Comparison of ENCODE assay signal across 8 mouse cellular contexts in genomic region chr19:45659301-45659737, GRCm38 (mm10). TPM values are rescaled to one million over a fixed set of nuclear protein-coding genes. Genes with fewer than 3 reads are reported as not detected.
DNase-seq lines count a peak whose midpoint lies in the region; ATAC-seq and TF ChIP-seq lines count a peak whose summit lies in the region.

No protein-coding gene starts in this region.

- no peaks in the 10 kb centered on the region for H3K27me3 ChIP-seq in MEL (ENCODE audit: control insufficient read depth in 1 of 2, insufficient read depth in 2 of 2, low read length in 2 of 2)
- H3K27me3 ChIP-seq in embryonic facial prominence, embryonic 14.5 days (replicated peaks; ENCODE audit: control insufficient read depth, insufficient read depth, low read length) = no peaks in the 10 kb centered on the region
- peaks cover 22% of the 10 kb centered on the region for H3K27me3 ChIP-seq in hindbrain, embryonic 10.5 days (ENCODE audit: insufficient read depth, poor library complexity, severe bottlenecking)
- H3K27me3 ChIP-seq in lung, embryonic 15.5 days = no peaks in the 10 kb centered on the region

- H3K9me3 ChIP-seq in MEL (replicated peaks; ENCODE audit: insufficient read depth, low read length) = no peaks in the 10 kb centered on the region
- H3K9me3 ChIP-seq in embryonic facial prominence, embryonic 14.5 days (ENCODE audit: control insufficient read depth, low read length) = no peaks in the 10 kb centered on the region
- no peaks in the 10 kb centered on the region for H3K9me3 ChIP-seq in hindbrain, embryonic 10.5 days
- H3K9me3 ChIP-seq in lung, embryonic 15.5 days = no peaks in the 10 kb centered on the region

- peak overlapping the region; percentile 96 for H3K27ac ChIP-seq in layer of hippocampus, adult 2 months
- H3K27ac ChIP-seq in MEL (ENCODE audit: control insufficient read depth, low read depth, low read length) = peak overlapping the region; percentile 88
- peak overlapping the region; percentile 95 for H3K27ac ChIP-seq in embryonic facial prominence, embryonic 14.5 days (replicated peaks; ENCODE audit: low read depth, low read length)
- peak overlapping the region; percentile 98 for H3K27ac ChIP-seq in hindbrain, embryonic 10.5 days
- H3K27ac ChIP-seq in lung, embryonic 15.5 days = peak overlapping the region; percentile 96

- no peak for TF ChIP-seq RAD21 in MEL (IDR thresholded peaks at IDR 0.05; ENCODE audit: low read depth, low read length)

- peaks cover 11 to 18% of the 10 kb centered on the region in 2 experiments for H3K4me1 ChIP-seq in MEL (ENCODE audit: control insufficient read depth in 1 of 2, insufficient read depth in 2 of 2, low read length in 2 of 2)
- peaks cover 37% of the 10 kb centered on the region for H3K4me1 ChIP-seq in embryonic facial prominence, embryonic 14.5 days (ENCODE audit: control insufficient read depth, insufficient read depth, low read length)
- peaks cover 42% of the 10 kb centered on the region for H3K4me1 ChIP-seq in hindbrain, embryonic 10.5 days (replicated peaks)
- H3K4me1 ChIP-seq in lung, embryonic 15.5 days = peaks cover 40% of the 10 kb centered on the region

- H3K9ac ChIP-seq in MEL (ENCODE audit: control insufficient read depth, low read depth, low read length, poor library complexity, severe bottlenecking) = peak overlapping the region; percentile 95
- peak overlapping the region; percentile 99 for H3K9ac ChIP-seq in embryonic facial prominence, embryonic 14.5 days (ENCODE audit: low read depth, low read length)
- peak overlapping the region; percentile 96 for H3K9ac ChIP-seq in lung, embryonic 15.5 days

- 0 out of 4 replicates have a peak, but pooled peaks of 1 of the 2 experiments have one; percentile 4 for TF ChIP-seq POLR2A in MEL (IDR thresholded peaks at IDR 0.05; ENCODE audit: control insufficient read depth in 1 of 2, insufficient read depth in 1 of 2, low read depth in 1 of 2, low read length in 2 of 2, poor library complexity in 1 of 2)

- peak in 1 of 2 experiments; percentile 16 for DNase-seq in layer of hippocampus, adult 2 months (ENCODE audit: low spot score in 2 of 2)
- DNase-seq in layer of hippocampus, postnatal 36 days = no peak
- DNase-seq in MEL (ENCODE audit: low read depth, low spot score) = no peak
- peak; percentile 50 for DNase-seq in embryonic facial prominence, embryonic 14.5 days (ENCODE audit: low spot score)
- DNase-seq in hindbrain, embryonic 10.5 days (ENCODE audit: low spot score) = no peak
- peak; percentile 56 to 63 for DNase-seq in spleen, postnatal 10 days (ENCODE audit: low spot score in 2 of 2)
- DNase-seq in frontal cortex, postnatal 14 days (ENCODE audit: low spot score in 2 of 2) = no peak

- peaks cover 19% of the 10 kb centered on the region for H3K79me2 ChIP-seq in MEL (ENCODE audit: control insufficient read depth, insufficient read depth, low read length, poor library complexity)

- no peak; the same call in 1 of the 2 replicates for ATAC-seq in embryonic facial prominence, embryonic 14.5 days (ENCODE audit: low read depth)
- ATAC-seq in lung, embryonic 15.5 days (ENCODE audit: borderline replicate concordance, extremely low read depth, low FRiP score, low TSS enrichment) = no peak

- WGBS in embryonic facial prominence, embryonic 14.5 days = under 1% methylated on average over 10 of the region's 18 CpGs
- under 1% methylated on average over 18 of the region's 18 CpGs for WGBS in hindbrain, embryonic 10.5 days
- WGBS in lung, embryonic 15.5 days = under 1% methylated on average over 18 of the region's 18 CpGs

- no peak for TF ChIP-seq EP300 in MEL (IDR thresholded peaks at IDR 0.05; ENCODE audit: low read depth in 1 of 2, low read length in 2 of 2)

- peak overlapping the region; percentile 93 for H3K4me2 ChIP-seq in embryonic facial prominence, embryonic 14.5 days (ENCODE audit: low read depth, low read length)
- H3K4me2 ChIP-seq in lung, embryonic 15.5 days = peak overlapping the region; percentile 70

- TF ChIP-seq CTCF in layer of hippocampus, adult 2 months (conservative IDR thresholded peaks at IDR 0.05) = no peak
- TF ChIP-seq CTCF in MEL (IDR thresholded peaks at IDR 0.05 in 2 of 3, conservative IDR thresholded peaks at IDR 0.05 in 1 of 3; ENCODE audit: control insufficient read depth in 1 of 3, insufficient read depth in 1 of 3, low read depth in 2 of 3, low read length in 3 of 3, poor library complexity in 1 of 3, severe bottlenecking in 1 of 3) = 0 out of 6 replicates have a peak, but pooled peaks of 1 of the 3 experiments have one; percentile 7

- peaks cover 0 to 23% of the 10 kb centered on the region in 2 experiments; a peak in 2 of 4 replicates for H3K36me3 ChIP-seq in MEL (ENCODE audit: control insufficient read depth in 1 of 2, insufficient read depth in 2 of 2, low read length in 2 of 2)
- H3K36me3 ChIP-seq in embryonic facial prominence, embryonic 14.5 days (ENCODE audit: control insufficient read depth, insufficient read depth, low read length) = no peaks in the 10 kb centered on the region
- H3K36me3 ChIP-seq in hindbrain, embryonic 10.5 days = no peaks in the 10 kb centered on the region
- no peaks in the 10 kb centered on the region for H3K36me3 ChIP-seq in lung, embryonic 15.5 days

- peak overlapping the region; percentile 78 for H3K4me3 ChIP-seq in layer of hippocampus, adult 2 months
- peak overlapping the region; percentile 84 to 87 for H3K4me3 ChIP-seq in MEL (ENCODE audit: control insufficient read depth in 1 of 2, insufficient read depth in 1 of 2, low read depth in 2 of 2, low read length in 2 of 2)
- H3K4me3 ChIP-seq in embryonic facial prominence, embryonic 14.5 days (ENCODE audit: low read depth, low read length) = peak overlapping the region; percentile 92
- peak overlapping the region; percentile 84 for H3K4me3 ChIP-seq in hindbrain, embryonic 10.5 days
- peak overlapping the region; percentile 92 for H3K4me3 ChIP-seq in lung, embryonic 15.5 days

TF ChIP-seq in MEL, 35 proteins besides CTCF, POLR2A, EP300 and RAD21:
- peak; percentile 52; the same call in 1 of the 2 replicates for TF ChIP-seq SIN3A (IDR thresholded peaks at IDR 0.05; ENCODE audit: low read length)
- TF ChIP-seq ETS1 (IDR thresholded peaks at IDR 0.05; ENCODE audit: low read depth, low read length) = no peak
- TF ChIP-seq UBTF (IDR thresholded peaks at IDR 0.05; ENCODE audit: borderline replicate concordance, insufficient read depth, low read depth, low read length) = peak; percentile 99; the same call in 1 of the 2 replicates
- no peak for TF ChIP-seq ZNF384 (IDR thresholded peaks at IDR 0.05; ENCODE audit: low read depth, low read length)
- no peak for TF ChIP-seq SMC3 (IDR thresholded peaks at IDR 0.05; ENCODE audit: low read depth, low read length)
- no peak for TF ChIP-seq POLR2AphosphoS2 (IDR thresholded peaks at IDR 0.05; ENCODE audit: low read length)
- TF ChIP-seq MXI1 (IDR thresholded peaks at IDR 0.05; ENCODE audit: low read depth, low read length) = no peak
- peak; percentile 42; the same call in 1 of the 2 replicates for TF ChIP-seq CHD1 (IDR thresholded peaks at IDR 0.05; ENCODE audit: low read depth, low read length)
- no peak for TF ChIP-seq TAL1 (IDR thresholded peaks at IDR 0.05; ENCODE audit: low read length)
- no peak for TF ChIP-seq BHLHE40 (IDR thresholded peaks at IDR 0.05; ENCODE audit: borderline replicate concordance, low read depth, low read length)
- TF ChIP-seq KAT2A (conservative IDR thresholded peaks at IDR 0.05; ENCODE audit: low read depth, low read length) = no peak
- no peak for TF ChIP-seq MYC (IDR thresholded peaks at IDR 0.05; ENCODE audit: low read depth, low read length)
- no peak for TF ChIP-seq HCFC1 (IDR thresholded peaks at IDR 0.05; ENCODE audit: low read depth, low read length)

RNA-seq across cellular contexts. Expression of gene Fbxw4, which starts 0.8 kb away (rescaled TPM):
- 10 to 100 TPM; 35.4 to 38.7 TPM for total RNA-seq in layer of hippocampus, adult 2 months (2021)
- 10 to 100 TPM; 33.7 to 34.3 TPM for total RNA-seq in layer of hippocampus, postnatal 36 days (2021)
- 9.4 and 12.4 TPM in 2 replicates for total RNA-seq in MEL (2012; rRNA removed)
- 10 to 100 TPM in 1 of 2 experiments, not detected in 1; 45.3 TPM for polyA plus RNA-seq in MEL (2012; ENCODE audit: insufficient read depth in 1 of 2, insufficient read length in 2 of 2, low read depth in 1 of 2, low replicate concordance in 2 of 2, missing spikeins in 1 of 2)
- 6.1 and 6.9 TPM in 2 replicates for polyA plus RNA-seq in embryonic facial prominence, embryonic 14.5 days (2014; fragmentation: Nextera tagmentation; extraction: Ambion mirVana)
- 1.8 and 5.5 TPM in 2 replicates for polyA plus RNA-seq in hindbrain, embryonic 10.5 days (2016; fragmentation: Nextera tagmentation; extraction: Ambion mirVana)
- polyA plus RNA-seq in lung, embryonic 15.5 days (2015; fragmentation: Nextera tagmentation; extraction: Ambion mirVana) = 4.1 and 5.6 TPM in 2 replicates

Comparison
In these comparisons a context has a peak if more than half of its experiments do, and no peak if none do; other contexts are left out.
1. DNase-seq: peak in embryonic facial prominence, embryonic 14.5 days (single experiment) and spleen, postnatal 10 days (2 of 2); none in layer of hippocampus, postnatal 36 days (0 of 2), MEL (single experiment), hindbrain, embryonic 10.5 days (single experiment) and frontal cortex, postnatal 14 days (0 of 2).
2. Peak in every context shown above with its lines, with median percentiles within 50 percentile points of each other: H3K27ac ChIP-seq, H3K4me3 ChIP-seq and H3K9ac ChIP-seq.